Mouse (Mus musculus) midbrain, embryonic 16.5 days (tissue): Measurements from ENCODE around the gene Spint1. TPM values are rescaled to one million over a fixed set of nuclear protein-coding genes. Genes with fewer than 3 reads are reported as not detected.
A peak's percentile ranks its signal among the peaks of the same experiment; 100 is the strongest.

Experiments used
- ATAC-seq: fragments of 200-750 bp; cut with Nextera tagmentation; 2 replicates; pipeline ENCODE4 v1.8.0; 2017; ENCODE audit warnings: moderate TSS enrichment
- H3K27ac ChIP-seq: fragments of 300-500 bp; sonication (generic); 2 replicates; pipeline ENCODE4 v1.5.1; 2014; ENCODE audit warnings: mild to moderate bottlenecking, low read length, mixed read lengths
- H3K27me3 ChIP-seq: fragments of 300-500 bp; sonication (generic); 2 replicates; pipeline ENCODE4 v1.6.1; 2014; ENCODE audit warnings: low read depth, low read length, mixed read lengths; ENCODE audit not compliant: control insufficient read depth, insufficient read depth
- H3K36me3 ChIP-seq: fragments of 300-500 bp; sonication (generic); 2 replicates; pipeline ENCODE4 v1.6.1; 2014; ENCODE audit warnings: mild to moderate bottlenecking, low read length, moderate library complexity, mixed read lengths; ENCODE audit not compliant: control insufficient read depth, insufficient read depth
- H3K4me1 ChIP-seq: fragments of 300-500 bp; sonication (generic); 2 replicates; pipeline ENCODE4 v1.6.1; 2014; ENCODE audit warnings: mild to moderate bottlenecking, low read length, mixed read lengths; ENCODE audit not compliant: control insufficient read depth, insufficient read depth
- H3K4me2 ChIP-seq: fragments of 300-500 bp; sonication (generic); 2 replicates; pipeline ENCODE4 v1.6.1; 2014; ENCODE audit warnings: mild to moderate bottlenecking, low read length, mixed read lengths
- H3K4me3 ChIP-seq: fragments of 300-500 bp; sonication (generic); 2 replicates; pipeline ENCODE4 v1.5.1; 2014; ENCODE audit warnings: low read depth, mild to moderate bottlenecking, low read length, moderate library complexity, mixed read lengths
- H3K9ac ChIP-seq: fragments of 300-500 bp; sonication (generic); 2 replicates; pipeline ENCODE4 v1.6.1; 2014; ENCODE audit warnings: low read depth, low read length, mixed read lengths
- H3K9me3 ChIP-seq: fragments of 300-500 bp; sonication (generic); replicated peaks from 2 replicates; pipeline ENCODE4 v1.6.1; 2014; ENCODE audit warnings: mild to moderate bottlenecking, low read length, mixed read lengths; ENCODE audit not compliant: control insufficient read depth, poor library complexity, severe bottlenecking
- WGBS: fragments of 180-500 bp; shearing (Covaris S2); extraction: QIAGEN DNeasy Blood & Tissue Kit; methylation state at CpG from one replicate; pipeline ENCODE4 v1.1.7; 2014; 5-methylcytosine and 5-hydroxymethylcytosine counted together
- polyA plus RNA-seq: library from polyadenylated mRNA; unstranded; fragments of >200 nt; fragmentation: Nextera tagmentation; extraction: Ambion mirVana; gene quantifications from 2 replicates; pipeline ENCODE4 v1.2.1, GENCODE M21; 2015

Spint1 gene
- polyA plus RNA-seq, 1 experiment from 2014 or later, result 0.36 TPM

DNA sequence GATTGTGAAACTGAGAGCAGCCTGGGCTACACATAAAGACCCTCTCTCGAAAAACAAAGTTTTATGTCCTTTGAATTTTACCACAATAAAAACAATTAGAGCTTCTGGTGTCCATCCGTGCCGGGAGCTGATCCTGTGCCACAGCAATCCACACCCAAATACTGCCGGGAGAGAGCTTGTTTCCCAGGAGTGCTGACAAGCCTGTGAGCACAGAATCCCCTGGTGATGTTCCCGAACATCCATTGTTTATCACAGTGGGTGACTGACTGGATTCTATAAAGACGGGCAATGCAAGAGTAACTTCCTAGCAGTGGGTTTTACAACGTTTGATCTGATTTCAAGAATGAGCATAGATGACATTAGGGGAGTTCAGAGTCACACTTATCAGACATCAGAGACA lies 17.8 kb downstream of the Spint1 start:
- no peaks in the 10 kb centered on the region for H3K9me3 ChIP-seq
- no peak overlapping the region for H3K27ac ChIP-seq
- no peak overlapping the region for H3K4me3 ChIP-seq
- H3K4me2 ChIP-seq, result no peak overlapping the region
- no peak for ATAC-seq
- peaks cover 5% of the 10 kb centered on the region; the same call in 1 of the 2 replicates for H3K27me3 ChIP-seq
- H3K36me3 ChIP-seq, result no peaks in the 10 kb centered on the region
- H3K4me1 ChIP-seq, result no peaks in the 10 kb centered on the region; the same call in 1 of the 2 replicates
- H3K9ac ChIP-seq, result no peak overlapping the region
- 7% methylated on average over 7 of the region's 7 CpGs for WGBS

DNA sequence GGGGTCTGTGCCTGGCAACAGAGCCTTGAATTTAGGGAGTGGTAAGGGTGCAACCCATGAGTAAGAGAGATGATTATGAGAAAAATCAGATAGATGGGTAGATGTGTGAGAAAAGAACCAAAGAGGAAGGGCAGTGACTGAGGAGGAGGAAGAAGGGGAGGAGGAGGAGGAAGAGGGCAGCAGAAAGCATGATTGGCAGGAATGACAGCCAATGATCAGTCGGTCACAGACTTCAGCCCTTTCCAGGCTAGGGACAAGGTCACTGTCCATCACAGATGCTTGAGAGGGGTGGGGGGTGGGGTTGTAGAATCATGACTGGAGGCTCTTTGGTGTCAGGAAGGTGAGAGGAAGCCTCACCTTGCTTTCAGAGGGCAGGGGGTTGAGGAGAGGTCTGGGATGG lies 23.4 kb downstream of the Spint1 start:
- Histone ChIP-seq H3K4me1 (no peaks in the 10 kb centered on the region; the same call in 1 of the 2 replicates), H3K9ac (no peak overlapping the region), H3K36me3 (no peaks in the 10 kb centered on the region), H3K4me3 (no peak overlapping the region), H3K9me3 (no peaks in the 10 kb centered on the region), H3K4me2 (no peak overlapping the region), H3K27ac (no peak overlapping the region), H3K27me3 (0 out of 2 replicates have a peak, but pooled peaks cover under 1% of the 10 kb centered on the region)
- WGBS, result 88% methylated on average over 1 of the region's 1 CpGs
- no peak for ATAC-seq

DNA sequence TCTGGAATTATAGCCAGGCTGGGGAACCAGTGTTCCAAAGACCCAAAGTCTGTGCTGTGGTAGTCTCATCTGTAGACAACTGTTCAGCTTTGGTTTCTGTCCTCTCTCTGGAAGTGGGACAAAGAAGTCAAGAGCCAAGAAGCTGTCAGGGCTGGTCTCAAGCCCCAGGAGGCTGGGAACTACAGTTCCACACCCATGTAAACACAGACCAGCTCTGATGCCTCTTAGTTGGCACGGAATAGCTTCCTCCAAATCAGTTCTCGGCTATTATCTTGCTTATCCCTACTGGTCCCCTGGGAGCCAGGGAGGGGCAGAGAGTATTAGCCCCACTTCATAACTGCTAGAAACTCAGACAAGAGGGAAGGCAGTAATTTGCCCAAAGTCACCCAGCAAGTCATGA lies 24.2 kb downstream of the Spint1 start:
- ATAC-seq, result no peak
- Histone ChIP-seq H3K27me3 (no peaks in the 10 kb centered on the region), H3K4me2 (no peak overlapping the region), H3K9me3 (no peaks in the 10 kb centered on the region), H3K27ac (no peak overlapping the region), H3K36me3 (no peaks in the 10 kb centered on the region), H3K9ac (no peak overlapping the region), H3K4me1 (no peaks in the 10 kb centered on the region; the same call in 1 of the 2 replicates), H3K4me3 (no peak overlapping the region)
- 46% methylated on average over 2 of the region's 2 CpGs for WGBS

DNA sequence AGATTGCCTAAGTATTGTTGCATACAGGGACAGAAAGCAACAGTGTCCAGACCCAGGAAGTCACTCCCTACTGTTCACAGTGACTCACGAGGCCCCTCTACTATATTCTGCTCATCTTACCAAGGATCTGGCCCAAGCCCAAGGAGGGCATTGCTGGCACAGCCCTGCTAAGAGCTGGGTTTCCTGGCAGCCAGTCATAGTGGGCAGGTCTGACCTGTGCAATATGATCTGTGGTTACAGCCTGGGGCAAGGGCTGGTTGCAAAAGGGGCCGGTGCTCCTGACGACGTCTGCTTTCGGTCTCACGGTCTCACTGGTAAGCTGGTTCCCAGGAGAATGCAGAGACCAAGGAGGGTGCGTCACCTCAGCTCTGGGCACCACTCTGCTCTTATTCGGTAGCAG lies 25.8 kb downstream of the Spint1 start:
- no peaks in the 10 kb centered on the region for H3K27me3 ChIP-seq
- no peak overlapping the region for H3K4me3 ChIP-seq
- ATAC-seq, result no peak
- H3K4me1 ChIP-seq, result no peaks in the 10 kb centered on the region; the same call in 1 of the 2 replicates
- H3K9ac ChIP-seq, result no peak overlapping the region
- whole genome bisulfite sequencing, result 40% methylated on average over 8 of the region's 8 CpGs
- no peak overlapping the region for H3K4me2 ChIP-seq
- no peaks in the 10 kb centered on the region for H3K9me3 ChIP-seq
- H3K36me3 ChIP-seq, result no peaks in the 10 kb centered on the region
- H3K27ac ChIP-seq, result no peak overlapping the region

DNA sequence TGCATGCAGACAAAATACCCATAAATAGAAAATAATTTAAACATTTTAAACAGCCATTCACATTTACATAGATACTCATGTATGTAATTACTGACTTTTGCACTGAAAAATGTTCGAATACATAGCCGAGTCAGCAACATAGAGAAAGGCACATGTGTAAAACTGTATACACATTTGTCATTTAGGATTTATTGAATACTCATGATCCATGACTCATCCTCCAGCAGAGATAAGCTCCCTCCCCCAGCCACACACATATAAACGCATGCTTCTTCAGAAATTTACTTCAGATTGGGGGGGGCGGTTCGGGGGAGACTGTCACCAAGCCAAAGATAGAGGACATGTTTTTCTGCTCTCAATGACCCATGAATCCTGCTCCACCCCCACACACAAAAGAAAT lies 26.7 kb downstream of the Spint1 start:
- no peaks in the 10 kb centered on the region for H3K9me3 ChIP-seq
- WGBS, result 82% methylated on average over 5 of the region's 5 CpGs
- no peak overlapping the region for H3K9ac ChIP-seq
- H3K36me3 ChIP-seq, result no peaks in the 10 kb centered on the region
- no peaks in the 10 kb centered on the region for H3K27me3 ChIP-seq
- no peak overlapping the region for H3K4me3 ChIP-seq
- H3K27ac ChIP-seq, result no peak overlapping the region
- no peak for ATAC-seq
- peaks cover 5% of the 10 kb centered on the region for H3K4me1 ChIP-seq
- no peak overlapping the region for H3K4me2 ChIP-seq

DNA sequence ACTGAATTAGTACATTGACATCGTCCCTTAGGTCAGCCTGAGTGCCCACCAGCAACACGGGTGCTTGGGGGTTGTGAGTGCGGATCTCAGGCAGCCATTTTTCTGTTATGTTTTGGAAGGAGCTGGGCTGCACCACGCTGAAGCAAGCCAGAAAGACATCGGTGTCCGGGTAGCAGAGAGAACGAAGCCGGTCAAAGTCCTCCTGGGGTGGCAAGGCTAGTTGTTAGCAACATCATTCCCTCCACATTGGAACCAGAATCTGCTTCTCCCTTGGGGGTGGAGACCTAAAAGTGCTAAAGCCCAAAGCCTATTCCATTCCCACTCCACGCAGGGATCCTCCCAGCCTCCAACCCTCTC lies 33.1 kb downstream of the Spint1 start:
- Histone ChIP-seq H3K27ac (peak overlapping the region; percentile 85), H3K4me3 (peak overlapping the region; percentile 86), H3K36me3 (no peaks in the 10 kb centered on the region), H3K4me1 (peaks cover 21% of the 10 kb centered on the region), H3K27me3 (no peaks in the 10 kb centered on the region), H3K9me3 (no peaks in the 10 kb centered on the region), H3K4me2 (peak overlapping the region; percentile 65), H3K9ac (peak overlapping the region; percentile 96)
- peak; percentile 9; the same call in 1 of the 2 replicates for ATAC-seq
- 43% methylated on average over 9 of the region's 9 CpGs for WGBS

DNA sequence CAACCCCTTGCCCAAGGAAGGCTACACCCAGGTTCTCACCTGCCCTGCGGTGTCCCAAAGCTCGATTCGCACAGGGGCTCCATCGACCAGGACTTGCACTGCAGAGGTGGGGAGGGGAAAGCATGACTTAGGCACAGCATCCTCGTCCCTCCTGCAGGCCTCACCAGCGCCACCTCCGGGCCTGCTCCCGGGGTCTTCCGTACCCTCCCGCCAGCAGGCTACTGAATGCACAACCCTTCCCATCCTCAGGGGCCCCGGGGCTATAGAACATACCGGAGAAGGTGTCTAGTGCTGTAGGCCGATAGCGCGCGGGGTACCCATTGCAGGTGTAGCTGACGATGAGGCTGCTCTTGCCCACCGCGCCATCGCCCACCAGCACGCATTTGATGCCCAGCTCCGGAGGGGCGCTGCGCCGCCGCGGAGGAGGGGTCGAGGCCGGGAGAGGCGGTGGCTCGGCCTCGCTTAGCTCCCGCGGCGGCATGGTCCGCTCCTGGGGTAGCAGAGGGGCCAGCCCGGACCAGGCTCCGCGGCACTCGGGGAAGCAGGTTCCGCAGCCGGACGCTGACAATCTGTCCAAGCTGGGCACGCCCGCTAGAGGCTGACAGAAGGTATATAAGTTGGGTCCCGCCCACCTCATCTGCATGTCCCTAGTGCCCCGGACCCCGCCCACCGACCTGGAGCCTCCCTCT lies 33.6 kb downstream of the Spint1 start, which contains the start of gene Rhov:
TSS of gene Rhov (minus strand) at position 630 of the 689 bp plus-strand sequence.
- WGBS, result under 1% methylated on average over 46 of the region's 49 CpGs
- Histone ChIP-seq H3K27ac (peak within 1 kb of the TSS; percentile 85), H3K9me3 (no peaks in the 10 kb centered on the region), H3K4me1 (peaks cover 21% of the 10 kb centered on the region), H3K4me3 (peak within 1 kb of the TSS; percentile 86), H3K9ac (peak within 1 kb of the TSS; percentile 96), H3K4me2 (peak within 1 kb of the TSS; percentile 65), H3K27me3 (no peaks in the 10 kb centered on the region), H3K36me3 (no peaks in the 10 kb centered on the region)
- ATAC-seq, result peak; percentile 92

DNA sequence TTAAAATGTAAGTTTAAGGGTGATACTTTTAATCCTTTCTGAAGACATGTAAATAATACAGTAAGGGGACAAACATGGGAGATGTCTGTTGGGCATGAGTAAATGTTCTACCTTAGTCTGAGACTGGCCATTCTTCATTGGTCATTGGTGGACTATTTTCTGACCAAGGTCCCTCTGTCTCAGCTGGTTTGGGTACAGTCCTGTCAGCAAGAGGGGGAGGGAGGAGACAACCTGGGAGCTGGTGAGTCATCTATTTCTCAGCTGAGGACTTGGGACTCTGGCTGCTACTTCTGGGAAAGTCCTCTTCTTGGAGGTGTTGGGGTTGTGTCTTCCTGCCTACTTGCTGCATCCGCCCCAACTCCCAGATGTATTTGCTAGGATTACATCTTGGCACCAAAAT lies 37.0 kb downstream of the Spint1 start:
- Histone ChIP-seq H3K9me3 (no peaks in the 10 kb centered on the region), H3K9ac (no peak overlapping the region), H3K4me3 (no peak overlapping the region), H3K27me3 (no peaks in the 10 kb centered on the region), H3K27ac (no peak overlapping the region), H3K36me3 (no peaks in the 10 kb centered on the region), H3K4me2 (no peak overlapping the region), H3K4me1 (peaks cover 12% of the 10 kb centered on the region)
- ATAC-seq, result no peak
- 81% methylated on average over 1 of the region's 1 CpGs for WGBS

DNA sequence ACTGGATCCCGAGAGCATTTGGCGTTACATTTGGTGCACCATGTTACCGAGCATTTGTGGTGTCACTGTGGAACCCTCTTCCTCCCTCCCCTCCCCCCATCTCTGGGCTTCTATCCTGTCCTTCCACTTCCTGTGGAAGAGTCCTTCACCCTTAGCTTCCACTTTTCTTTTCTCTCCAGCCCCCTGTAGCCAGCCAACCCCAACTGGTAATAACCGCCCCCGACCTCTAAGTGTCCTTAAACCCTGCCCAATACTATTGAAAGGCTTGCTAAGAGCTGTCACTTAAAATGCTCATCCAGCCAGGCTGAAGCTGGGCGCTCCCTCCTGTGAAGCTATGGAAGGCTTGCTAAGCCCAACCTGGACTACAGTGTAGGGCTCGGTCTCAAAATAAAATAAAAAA lies 39.8 kb downstream of the Spint1 start:
- Histone ChIP-seq H3K27ac (no peak overlapping the region), H3K27me3 (no peaks in the 10 kb centered on the region), H3K4me1 (no peaks in the 10 kb centered on the region), H3K9me3 (no peaks in the 10 kb centered on the region), H3K9ac (no peak overlapping the region), H3K36me3 (no peaks in the 10 kb centered on the region), H3K4me3 (no peak overlapping the region), H3K4me2 (no peak overlapping the region)
- 86% methylated on average over 7 of the region's 7 CpGs for WGBS
- ATAC-seq, result no peak
